Mouse (Mus musculus) heart, postnatal 0 days (tissue): ENCODE measurements around the gene 1700016H13Rik. TPM values are rescaled to one million over a fixed set of nuclear protein-coding genes. Genes with fewer than 3 reads are reported as not detected.
A peak's percentile ranks its signal among the peaks of the same experiment; 100 is the strongest.

Experiments used
- ATAC-seq: fragments of 200-750 bp; cut with Nextera tagmentation; 2 replicates; pipeline ENCODE4 v1.8.0; 2017; ENCODE audit warnings: low read depth, moderate number of reproducible peaks, moderate library complexity; ENCODE audit not compliant: insufficient read depth
- DNase-seq: peaks from one replicate; pipeline ENCODE4 v3.0.0-alpha.2; 2016; ENCODE audit warnings: low spot score
- H3K27ac ChIP-seq: fragments of 300-500 bp; sonication (generic); 2 replicates; pipeline ENCODE4 v1.5.1; 2014; ENCODE audit warnings: low read depth, mild to moderate bottlenecking
- H3K27me3 ChIP-seq: fragments of 300-500 bp; sonication (generic); 2 replicates; pipeline ENCODE4 v1.6.1; 2014; ENCODE audit warnings: low read length, mixed read lengths; ENCODE audit not compliant: control insufficient read depth, insufficient read depth
- H3K36me3 ChIP-seq: fragments of 300-500 bp; sonication (generic); replicated peaks from 2 replicates; pipeline ENCODE4 v1.6.1; 2014; ENCODE audit warnings: low read length, mixed read lengths; ENCODE audit not compliant: control insufficient read depth, insufficient read depth
- H3K4me1 ChIP-seq: fragments of 300-500 bp; sonication (generic); 2 replicates; pipeline ENCODE4 v1.6.1; 2014; ENCODE audit warnings: antibody characterized with exemption; ENCODE audit not compliant: control insufficient read depth, insufficient read depth
- H3K4me2 ChIP-seq: fragments of 300-500 bp; sonication (generic); 2 replicates; pipeline ENCODE4 v1.6.1; 2014; ENCODE audit warnings: low read depth, mild to moderate bottlenecking, low read length, moderate library complexity
- H3K4me3 ChIP-seq: fragments of 300-500 bp; sonication (generic); 2 replicates; pipeline ENCODE4 v1.5.1; 2014; ENCODE audit warnings: low read depth, low read length
- H3K9ac ChIP-seq: fragments of 300-500 bp; sonication (generic); replicated peaks from 2 replicates; pipeline ENCODE4 v1.6.1; 2014; ENCODE audit warnings: low read depth, low read length, mixed read lengths
- H3K9me3 ChIP-seq: fragments of 300-500 bp; sonication (generic); replicated peaks from 2 replicates; pipeline ENCODE4 v1.6.1; 2016; ENCODE audit warnings: low read length; ENCODE audit not compliant: control insufficient read depth
- CTCF ChIP-seq: IDR thresholded peaks from 2 replicates; pipeline ENCODE4 v1.5.1; 2016; ENCODE audit warnings: antibody characterized with exemption, control low read depth, low read depth
- EP300 ChIP-seq: IDR thresholded peaks from 2 replicates; pipeline ENCODE4 v1.6.1; 2016; ENCODE audit warnings: antibody characterized with exemption, low read depth
- WGBS: fragments of 180-500 bp; shearing (Covaris S2); extraction: QIAGEN DNeasy Blood & Tissue Kit; methylation state at CpG from one replicate; pipeline ENCODE4 v1.1.7; 2014; 5-methylcytosine and 5-hydroxymethylcytosine counted together
- polyA plus RNA-seq: library from polyadenylated mRNA; unstranded; fragments of >200 nt; fragmentation: Nextera tagmentation; extraction: Ambion mirVana; gene quantifications from 2 replicates; pipeline ENCODE4 v1.2.1, GENCODE M21; 2015
- total RNA-seq: library from RNA; depleted of rRNA; stranded (reverse); fragments of >200 nt; gene quantifications from 2 replicates; pipeline ENCODE4 v1.2.3, GENCODE M21; 2014; ENCODE audit warnings: low replicate concordance; rRNA removed

1700016H13Rik gene
- total RNA-seq (not detected in 2 replicates), polyA plus RNA-seq (0.21 and 0.33 TPM in 2 replicates)

DNA sequence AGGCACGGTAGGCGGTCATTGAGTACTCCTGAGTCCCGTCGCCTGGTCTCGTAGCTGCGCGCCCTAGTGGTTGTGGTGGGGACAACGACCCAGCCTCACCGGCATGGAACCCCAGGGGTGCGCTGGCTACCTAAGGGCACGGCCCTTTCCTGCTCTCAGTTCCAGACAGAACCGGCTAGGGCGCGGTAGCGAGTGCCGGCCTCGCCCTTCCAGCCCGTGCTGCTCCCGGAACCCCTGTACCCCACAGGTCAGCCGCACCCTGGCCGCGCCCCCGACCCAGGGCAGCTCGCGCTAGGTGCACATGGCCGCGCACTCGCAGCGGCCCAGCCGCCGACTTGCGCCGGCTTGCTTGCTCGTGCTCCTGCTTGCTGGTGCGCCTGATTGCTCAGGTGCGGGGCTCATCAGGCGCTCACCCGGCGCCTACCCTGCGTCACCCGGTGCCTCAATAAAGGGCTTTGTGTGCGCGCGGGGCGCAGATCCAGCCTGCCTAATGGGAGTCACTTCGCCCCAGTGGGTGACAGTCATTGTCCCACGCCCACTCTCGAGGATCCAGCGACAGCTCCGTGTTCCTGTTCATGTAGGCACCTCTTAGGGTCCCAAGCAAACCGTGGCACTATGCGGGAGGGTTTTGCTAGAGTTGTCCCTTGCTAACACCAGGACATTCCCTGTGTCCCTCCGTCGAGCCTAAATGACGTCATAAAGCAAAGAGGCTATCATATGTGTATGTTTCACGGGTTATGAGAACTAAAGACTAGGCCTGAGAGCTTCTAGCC lies at the start of gene 1700016H13Rik:
Gene 1700016H13Rik (minus strand): TSS at position 665 of the 773 bp plus-strand sequence.
- H3K9me3 ChIP-seq = 0 out of 2 replicates have a peak, but pooled peaks cover 3% of the 10 kb centered on the region
- peak within 1 kb of the TSS; percentile 86 for H3K4me2 ChIP-seq
- ATAC-seq = peak; percentile 85
- no peaks in the 10 kb centered on the region for H3K36me3 ChIP-seq
- peak; percentile 47 for DNase-seq
- peak within 1 kb of the TSS; percentile 52 for H3K4me3 ChIP-seq
- TF ChIP-seq EP300 (no peak), CTCF (peak; percentile 52)
- no peaks in the 10 kb centered on the region for H3K27me3 ChIP-seq
- no peak within 1 kb of the TSS for H3K27ac ChIP-seq
- H3K4me1 ChIP-seq = no peaks in the 10 kb centered on the region
- peak within 1 kb of the TSS; percentile 58 for H3K9ac ChIP-seq
- 2% methylated on average over 41 of the region's 56 CpGs for WGBS

DNA sequence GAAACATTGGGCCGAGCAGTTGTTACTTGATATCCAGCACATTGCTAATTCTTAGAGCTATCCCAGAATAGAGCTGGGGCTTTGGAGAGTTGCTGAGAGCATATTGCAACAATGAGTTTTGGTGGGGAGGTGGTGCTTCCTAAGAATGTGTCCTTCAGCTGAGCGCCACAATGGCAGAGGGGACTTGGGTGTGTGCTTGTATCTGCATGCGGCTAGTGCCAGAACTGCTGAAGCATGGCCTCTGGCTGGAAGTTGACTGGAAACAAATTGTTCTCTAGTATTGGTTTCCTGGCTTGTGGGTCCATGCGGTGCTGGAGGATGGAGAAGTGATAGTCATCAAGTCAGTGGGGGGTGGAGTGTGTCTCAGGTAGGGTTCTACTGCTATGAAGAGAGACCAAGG lies 49.5 kb upstream of the 1700016H13Rik start:
- no peaks in the 10 kb centered on the region for H3K27me3 ChIP-seq
- H3K4me2 ChIP-seq = no peak overlapping the region
- H3K36me3 ChIP-seq = no peaks in the 10 kb centered on the region
- H3K4me1 ChIP-seq = no peaks in the 10 kb centered on the region
- DNase-seq = no peak
- H3K27ac ChIP-seq = no peak overlapping the region
- TF ChIP-seq CTCF = no peak
- TF ChIP-seq EP300 = no peak
- no peaks in the 10 kb centered on the region for H3K9me3 ChIP-seq
- ATAC-seq = no peak
- H3K4me3 ChIP-seq = no peak overlapping the region
- WGBS = 97% methylated on average over 4 of the region's 4 CpGs
- H3K9ac ChIP-seq = no peak overlapping the region

DNA sequence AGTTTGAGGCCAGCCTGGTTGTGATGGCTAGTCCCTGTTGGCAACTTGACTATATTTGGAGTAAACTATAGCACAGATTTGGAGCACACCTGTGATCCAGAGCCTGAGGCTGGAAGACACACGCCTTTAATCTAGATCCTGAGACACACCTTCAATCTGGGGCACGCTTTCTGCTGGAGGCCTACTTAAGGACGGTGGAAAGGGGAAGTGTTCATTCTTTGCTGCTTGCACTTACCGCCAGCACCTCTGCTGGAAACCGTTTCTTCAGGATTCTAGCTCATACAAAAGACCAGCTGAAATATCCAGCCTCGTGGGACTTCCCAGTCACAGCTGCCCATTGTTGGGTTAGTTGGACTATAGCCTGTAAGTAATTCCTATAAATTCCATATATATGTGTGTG lies 46.7 kb upstream of the 1700016H13Rik start:
- TF ChIP-seq EP300 (no peak), CTCF (no peak)
- Histone ChIP-seq H3K27me3 (no peaks in the 10 kb centered on the region), H3K4me1 (no peaks in the 10 kb centered on the region; the same call in 1 of the 2 replicates), H3K36me3 (no peaks in the 10 kb centered on the region), H3K9me3 (no peaks in the 10 kb centered on the region), H3K4me2 (no peak overlapping the region), H3K4me3 (no peak overlapping the region), H3K9ac (no peak overlapping the region), H3K27ac (no peak overlapping the region)
- DNase-seq (no peak), ATAC-seq (no peak)
- WGBS = 67% methylated on average over 6 of the region's 6 CpGs

GRCm38 (mm10) chr5:103701466-103701865 lies 45.7 kb upstream of the 1700016H13Rik start:
- 77% methylated on average over 3 of the region's 3 CpGs for WGBS
- Histone ChIP-seq H3K9me3 (no peaks in the 10 kb centered on the region), H3K36me3 (no peaks in the 10 kb centered on the region), H3K9ac (no peak overlapping the region), H3K4me3 (no peak overlapping the region), H3K4me2 (no peak overlapping the region), H3K27ac (no peak overlapping the region), H3K4me1 (no peaks in the 10 kb centered on the region; the same call in 1 of the 2 replicates), H3K27me3 (no peaks in the 10 kb centered on the region)
- no peak for ATAC-seq
- no peak for TF ChIP-seq EP300
- no peak; the same call in 1 of the 2 replicates for TF ChIP-seq CTCF
- no peak for DNase-seq

DNA sequence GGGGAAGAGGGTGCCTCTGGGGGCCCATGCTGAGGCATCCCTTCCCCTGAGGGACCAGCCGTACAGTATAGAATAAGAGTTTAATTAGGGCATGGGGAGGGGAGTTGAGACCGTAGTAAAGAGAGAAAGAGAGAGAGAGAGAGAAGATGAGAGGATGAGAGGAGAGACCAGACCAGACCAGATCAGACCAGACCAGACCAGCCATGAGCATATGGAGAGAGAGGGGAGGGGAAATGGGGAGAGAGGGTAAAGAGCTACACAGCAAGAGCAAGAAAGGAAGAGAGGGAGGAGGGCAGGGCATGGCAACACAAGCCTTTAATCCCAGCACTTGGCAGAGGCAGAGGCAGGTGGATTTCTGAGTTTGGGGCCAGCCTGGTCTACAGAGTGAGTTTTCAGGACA lies 44.9 kb upstream of the 1700016H13Rik start:
- Histone ChIP-seq H3K4me1 (no peaks in the 10 kb centered on the region; the same call in 1 of the 2 replicates), H3K4me3 (no peak overlapping the region), H3K27me3 (no peaks in the 10 kb centered on the region), H3K27ac (no peak overlapping the region), H3K36me3 (no peaks in the 10 kb centered on the region), H3K4me2 (no peak overlapping the region), H3K9me3 (no peaks in the 10 kb centered on the region), H3K9ac (no peak overlapping the region)
- WGBS = 86% methylated on average over 2 of the region's 2 CpGs
- DNase-seq = no peak
- ATAC-seq = no peak
- no peak for TF ChIP-seq CTCF
- TF ChIP-seq EP300 = no peak
